Mouse (Mus musculus) kidney, adult 18-20 months (tissue): ENCODE data around the gene Hsp90ab1.

ENCODE experiments used
- DNase-seq: peaks from one replicate; pipeline ENCODE4 v3.0.0; 2021

The Hsp90ab1 gene

DNA sequence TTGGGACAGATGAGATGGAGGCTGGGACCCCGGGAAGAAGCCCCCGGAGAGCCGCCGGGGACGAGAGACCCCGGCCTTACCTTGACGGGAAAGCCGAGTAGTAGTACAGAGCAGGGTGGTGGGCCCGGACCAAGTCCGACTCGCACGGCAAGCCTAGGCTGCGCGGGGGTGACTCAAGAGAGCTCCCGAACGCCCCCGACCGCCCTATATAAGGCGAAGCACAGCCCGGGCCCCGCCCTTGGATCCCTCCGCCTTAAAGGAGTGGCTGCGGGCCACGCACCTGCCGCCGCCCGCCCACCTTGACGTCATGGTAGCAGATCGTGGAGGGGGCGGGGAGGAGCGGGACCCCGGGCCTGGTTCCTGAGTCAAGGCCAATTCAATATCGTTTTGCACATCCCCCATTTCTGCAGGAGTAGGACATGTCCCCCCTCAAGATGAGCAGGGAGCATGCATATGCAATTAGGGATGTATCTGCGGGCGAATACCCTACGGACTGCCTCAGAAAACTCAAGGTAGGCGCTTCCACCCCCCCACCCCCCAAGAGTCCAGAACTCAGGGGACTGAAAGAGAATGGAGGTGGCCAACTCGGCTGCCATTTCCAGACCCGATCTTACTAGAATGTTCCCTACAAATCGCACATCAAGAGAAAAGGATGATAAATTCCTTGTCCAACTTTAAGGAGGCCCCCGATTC lies at the start of gene Hsp90ab1:
Gene Hsp90ab1 (minus strand): TSS at position 185 of the 693 bp plus-strand sequence.
- DNase-seq, result peak; percentile 99

DNA sequence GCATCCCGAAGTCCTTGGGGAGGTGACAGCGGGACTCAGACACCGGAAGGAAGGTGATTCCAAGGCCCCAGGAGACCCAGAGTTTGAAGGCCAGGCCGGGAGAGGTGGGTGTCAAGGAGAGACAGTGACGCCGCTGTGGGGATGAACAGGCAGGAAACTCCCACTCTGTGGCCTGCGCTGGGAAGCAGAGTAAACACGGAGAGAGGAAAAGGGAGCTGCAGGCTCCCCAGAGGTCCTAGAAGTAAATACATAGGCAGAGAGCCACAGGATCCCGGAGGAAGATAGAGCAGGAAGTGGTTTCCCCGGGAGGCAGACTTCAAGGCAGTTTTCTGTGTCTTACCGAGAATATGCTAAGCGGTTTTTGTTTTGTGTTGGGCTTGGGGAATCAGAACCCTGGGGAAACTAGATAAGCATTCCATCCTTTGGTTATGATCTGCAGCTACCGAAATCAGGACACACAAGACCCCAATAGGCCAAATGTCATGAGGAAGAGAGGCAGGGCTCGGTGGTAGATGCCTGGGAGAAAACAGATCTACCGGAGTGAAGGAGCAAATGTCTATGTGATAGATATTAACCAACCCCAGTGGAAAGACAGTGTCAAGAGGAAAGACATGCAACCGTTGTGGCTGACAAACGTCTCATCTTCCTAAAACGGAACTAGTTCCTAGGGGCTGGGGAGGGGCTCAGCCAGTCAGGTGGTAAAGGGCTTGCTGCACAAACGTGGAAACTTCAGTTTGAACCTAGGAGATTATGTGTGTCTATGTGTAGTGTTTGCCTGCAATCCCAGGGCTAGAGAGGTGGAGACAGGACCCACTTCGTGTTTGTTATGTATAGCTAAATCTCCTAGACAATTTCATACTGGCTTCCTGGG lies 46.5 kb upstream of the Hsp90ab1 start:
- DNase-seq, result peak; percentile 42

DNA sequence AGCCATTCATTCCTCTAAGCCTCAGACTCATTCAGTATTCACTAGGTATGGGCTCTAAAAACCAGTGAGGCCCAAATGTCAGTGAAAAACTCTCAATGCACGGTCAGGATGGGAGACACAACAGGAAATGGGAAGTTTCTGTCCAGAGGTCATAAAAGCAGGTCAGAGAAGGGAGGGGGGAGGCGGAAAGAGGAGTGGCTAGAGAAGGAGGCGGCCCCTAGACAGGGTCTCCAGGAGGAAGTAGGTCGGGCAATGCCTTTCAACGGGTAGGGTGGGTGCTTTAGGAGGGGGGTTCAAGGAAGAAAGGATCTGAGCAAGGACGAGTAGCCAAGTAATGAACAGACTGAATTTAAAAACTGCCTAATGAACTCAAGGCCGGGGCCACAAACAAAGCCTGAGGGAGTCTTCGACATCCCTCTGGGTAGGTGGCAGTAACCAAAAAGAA lies 45.9 kb upstream of the Hsp90ab1 start:
- DNase-seq, result peak; percentile 52

DNA sequence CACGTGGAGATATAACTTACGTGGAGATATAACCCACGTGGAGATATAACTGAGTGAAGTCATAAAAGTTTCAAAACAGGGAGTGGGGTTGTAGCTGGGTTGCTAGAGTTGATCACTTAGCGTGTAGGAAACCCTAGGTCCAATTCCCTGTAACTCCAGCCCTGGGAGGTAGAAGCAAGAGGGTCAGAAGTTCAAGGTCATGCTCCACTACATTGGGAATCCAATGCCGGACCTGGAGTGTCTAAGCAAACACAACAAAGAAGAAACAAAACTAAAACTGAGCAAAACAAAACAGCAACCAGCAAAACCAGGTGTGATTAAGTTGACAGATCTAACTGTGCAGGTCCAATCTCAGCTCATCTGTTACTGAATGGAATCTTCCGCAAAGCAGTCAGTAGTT lies 44.6 kb upstream of the Hsp90ab1 start:
- DNase-seq, result no peak

DNA sequence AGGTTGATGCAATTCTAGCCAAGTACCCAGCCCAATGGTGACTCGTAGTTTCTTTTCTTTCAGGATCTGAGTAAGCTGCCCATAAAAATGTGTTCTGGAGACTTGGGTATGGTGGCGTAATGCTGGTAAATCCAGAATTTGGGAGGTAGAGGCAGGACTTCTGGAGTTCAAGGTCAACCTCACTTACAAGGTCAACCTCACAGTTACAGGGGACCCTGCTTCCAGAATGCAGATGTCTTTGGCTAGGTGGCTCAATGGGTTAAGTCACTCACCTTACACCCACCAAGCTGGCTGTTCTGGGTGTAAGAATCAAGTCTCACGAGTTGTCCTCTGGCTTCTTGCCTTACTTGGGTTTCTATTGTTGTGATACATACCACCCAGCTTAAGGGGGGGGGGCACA lies 43.6 kb upstream of the Hsp90ab1 start:
- no peak for DNase-seq

DNA sequence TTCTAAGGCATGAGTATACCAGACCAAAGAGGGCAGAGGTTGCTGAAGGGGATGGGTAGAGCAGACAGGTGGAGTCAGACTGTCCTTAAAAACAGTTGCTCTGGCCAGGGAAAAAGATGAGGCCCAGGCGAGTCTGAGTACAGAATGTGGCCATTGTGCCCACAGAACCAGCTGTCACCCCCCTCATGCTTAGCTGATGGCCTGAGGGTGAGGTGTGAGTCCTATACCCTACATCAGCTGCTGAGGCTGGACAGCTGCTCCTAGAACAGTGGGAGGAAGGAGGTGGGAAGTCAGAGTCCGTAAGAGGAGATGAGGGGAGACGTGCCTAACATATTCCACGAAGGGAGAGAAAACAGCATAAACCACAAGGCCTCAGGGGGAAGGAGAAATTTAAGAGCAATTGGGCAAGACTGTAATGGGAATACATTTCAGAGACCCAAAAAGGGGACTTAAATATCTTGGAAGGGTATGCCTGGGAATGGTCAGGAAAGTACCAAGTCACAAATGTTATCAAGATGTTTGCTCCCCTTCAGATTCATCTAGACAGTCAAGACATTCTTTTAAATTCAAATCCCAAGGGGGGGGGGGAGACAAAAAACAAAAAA lies 43.1 kb upstream of the Hsp90ab1 start:
- no peak for DNase-seq

DNA sequence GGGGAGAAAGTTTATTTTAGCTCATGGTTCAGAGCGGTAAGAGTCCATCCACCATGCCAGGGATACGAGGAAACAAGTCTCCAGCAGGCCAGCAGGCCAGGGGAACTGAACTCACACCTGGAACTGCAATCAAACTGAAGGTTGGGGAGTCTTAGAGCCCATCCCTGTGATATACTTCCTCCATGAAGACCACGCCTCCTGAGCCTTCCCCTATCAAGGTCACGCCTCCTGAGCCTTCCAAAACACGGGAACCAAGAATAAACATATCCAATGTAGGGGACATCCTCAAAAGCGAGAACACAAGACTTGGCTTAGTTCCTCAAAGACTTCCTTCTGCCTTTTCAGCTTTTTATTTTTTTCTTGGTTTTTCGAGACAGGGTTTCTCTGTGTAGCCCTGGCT lies 39.9 kb upstream of the Hsp90ab1 start:
- DNase-seq, result no peak

DNA sequence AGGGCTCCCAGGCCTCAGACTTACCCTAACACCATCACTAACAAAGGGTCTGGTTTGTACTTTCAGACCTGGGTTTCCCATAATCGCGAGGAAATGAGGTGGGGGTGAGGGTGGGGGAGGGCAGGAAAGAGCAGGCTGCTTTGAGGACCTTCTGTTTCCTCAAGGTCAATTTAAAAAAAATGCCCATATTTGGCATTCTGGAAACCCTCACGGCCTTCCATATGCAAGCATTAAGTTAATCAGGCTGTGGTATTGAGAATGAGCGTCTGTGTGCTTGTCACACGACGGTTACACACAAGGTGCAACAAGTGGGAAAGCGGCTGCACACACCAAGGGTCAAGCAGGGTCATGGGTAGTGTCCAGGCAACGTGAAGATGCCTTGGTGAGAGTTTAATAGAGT lies 38.9 kb upstream of the Hsp90ab1 start:
- DNase-seq, result no peak

DNA sequence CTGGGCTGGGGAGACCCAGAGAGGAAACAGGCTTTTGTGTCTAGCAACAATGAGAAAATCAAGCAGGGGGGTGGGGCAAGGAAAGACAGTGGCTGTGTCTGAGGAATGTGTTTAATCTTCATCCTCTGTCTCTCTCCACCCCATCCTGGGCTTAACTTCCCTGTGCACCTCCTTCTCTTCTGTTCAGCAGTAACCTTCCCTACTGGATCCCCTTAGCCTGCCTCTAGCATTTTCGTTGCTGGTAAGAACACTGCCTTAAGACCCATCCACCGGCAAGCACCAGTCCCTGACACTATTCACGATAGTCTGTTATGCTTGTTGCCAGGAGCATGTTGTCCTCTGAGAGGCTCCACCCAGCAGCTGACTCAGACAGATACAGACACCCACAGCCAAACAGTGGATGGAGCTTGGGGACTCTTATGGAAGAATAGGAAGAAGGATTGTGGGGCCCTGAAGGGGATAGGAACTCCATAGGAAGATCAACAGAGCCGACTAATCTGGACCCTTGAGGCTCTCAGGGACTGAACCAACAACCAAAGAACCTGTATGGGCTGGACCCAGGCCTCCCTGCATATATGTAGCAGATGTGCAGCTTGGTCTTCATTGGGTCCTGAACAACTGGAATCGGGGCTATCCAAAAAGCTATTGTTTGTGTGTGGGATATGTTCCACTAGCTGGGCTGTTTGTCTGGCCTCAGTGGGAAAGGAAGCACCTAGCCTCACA lies 37.2 kb upstream of the Hsp90ab1 start:
- no peak for DNase-seq

DNA sequence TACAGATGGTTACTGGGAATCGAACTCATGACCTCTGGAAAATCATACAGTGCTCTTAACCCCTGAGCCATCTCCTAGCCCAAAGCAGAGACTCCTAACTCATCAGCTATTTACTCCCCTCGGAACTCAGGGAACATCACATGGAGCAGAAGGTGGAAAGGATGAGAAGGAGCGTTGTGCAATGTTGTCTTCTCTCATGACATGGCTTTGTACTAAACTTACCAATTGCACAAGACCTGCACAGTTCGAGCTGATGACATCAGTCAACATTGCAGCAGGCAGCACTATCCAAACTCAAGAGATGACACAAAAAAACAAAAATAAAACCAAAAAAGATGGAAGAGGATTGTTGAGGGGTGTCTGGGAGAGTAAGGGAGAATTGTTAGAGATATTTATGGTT lies 35.3 kb upstream of the Hsp90ab1 start:
- DNase-seq, result no peak

DNA sequence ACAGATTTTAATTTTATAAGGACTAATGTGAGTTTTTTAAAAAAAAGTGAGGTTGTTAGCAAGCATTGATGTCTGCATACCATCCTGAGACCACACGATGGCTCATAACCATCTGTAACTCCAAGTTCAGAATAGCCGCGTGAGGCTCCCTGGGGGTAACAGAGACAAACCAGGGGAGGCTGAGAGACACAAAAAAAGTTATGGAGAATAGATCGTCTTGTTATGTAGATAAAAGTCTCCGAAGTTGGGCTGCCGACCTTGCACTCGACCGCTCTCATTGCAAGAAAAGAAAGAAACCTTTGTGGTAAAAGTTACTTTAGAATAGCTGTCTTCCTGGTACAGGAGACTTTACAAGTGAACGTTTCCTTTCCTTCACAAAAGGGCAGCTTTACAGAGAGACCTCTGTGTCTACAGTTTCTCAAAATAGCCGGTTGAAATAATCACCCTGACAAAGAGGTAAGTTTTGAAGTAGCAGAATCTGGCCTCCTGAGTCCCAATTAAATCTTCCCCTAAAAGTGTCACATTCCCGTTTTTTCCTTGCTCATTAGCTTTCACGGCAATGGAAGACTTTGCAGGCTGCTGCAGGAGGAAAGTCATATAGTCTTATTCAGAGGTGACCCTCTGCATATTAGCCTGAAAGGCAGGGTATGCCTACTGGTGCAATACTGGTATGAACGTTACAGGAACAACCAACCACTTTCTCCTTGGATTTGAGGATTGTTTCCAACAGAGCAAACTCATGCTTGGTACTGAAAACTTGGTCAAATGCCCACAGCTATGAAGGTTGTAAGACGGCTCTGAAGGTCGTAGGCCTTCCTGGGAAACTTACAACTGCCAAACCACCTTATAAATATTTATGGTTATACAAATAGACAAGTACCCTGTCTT lies 34.2 kb upstream of the Hsp90ab1 start:
- no peak for DNase-seq

DNA sequence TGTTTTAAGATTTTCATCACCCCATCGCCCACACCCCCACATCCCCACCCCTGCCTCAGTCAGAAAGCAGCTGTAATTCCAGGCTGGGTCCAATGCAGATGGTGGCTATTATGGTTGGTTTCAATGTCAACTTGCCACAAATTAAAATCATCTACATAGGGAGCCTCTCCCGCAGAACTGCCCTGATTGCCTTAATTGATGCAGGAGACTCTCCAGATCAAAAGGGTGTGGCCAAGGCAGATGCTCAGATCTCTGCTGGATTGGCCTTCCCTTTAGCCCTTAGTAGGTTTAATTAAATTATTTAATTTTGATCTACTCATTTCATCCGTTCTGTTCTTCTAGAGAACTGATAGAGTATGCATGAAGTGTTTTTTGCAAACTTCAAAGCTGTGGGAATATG lies 29.9 kb upstream of the Hsp90ab1 start:
- no peak for DNase-seq

DNA sequence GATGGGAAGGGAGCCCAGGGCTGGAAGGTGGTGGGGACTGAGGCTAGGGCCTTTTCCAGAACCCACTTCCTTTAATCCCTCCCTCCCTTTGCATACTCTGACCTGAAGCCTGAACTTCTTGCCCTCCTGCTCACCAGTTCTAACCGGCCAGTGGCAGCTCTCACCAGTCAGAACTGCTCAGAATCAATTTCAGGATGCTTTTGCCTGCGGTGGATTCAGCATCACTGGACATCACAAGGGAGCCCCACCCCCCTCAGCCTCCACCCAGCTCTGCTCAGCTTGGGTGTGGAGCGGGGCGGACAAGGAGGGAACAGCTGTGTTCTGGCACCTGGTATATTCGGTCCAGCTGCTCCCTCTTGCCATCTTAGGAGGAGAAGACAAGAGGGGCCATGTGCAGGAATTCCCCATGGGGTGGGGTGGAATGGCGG lies 28.8 kb upstream of the Hsp90ab1 start, which contains the start of gene Mymx:
Gene Mymx (minus strand): TSS at position 226 of the 428 bp plus-strand sequence.
- peak; percentile 78 for DNase-seq

DNA sequence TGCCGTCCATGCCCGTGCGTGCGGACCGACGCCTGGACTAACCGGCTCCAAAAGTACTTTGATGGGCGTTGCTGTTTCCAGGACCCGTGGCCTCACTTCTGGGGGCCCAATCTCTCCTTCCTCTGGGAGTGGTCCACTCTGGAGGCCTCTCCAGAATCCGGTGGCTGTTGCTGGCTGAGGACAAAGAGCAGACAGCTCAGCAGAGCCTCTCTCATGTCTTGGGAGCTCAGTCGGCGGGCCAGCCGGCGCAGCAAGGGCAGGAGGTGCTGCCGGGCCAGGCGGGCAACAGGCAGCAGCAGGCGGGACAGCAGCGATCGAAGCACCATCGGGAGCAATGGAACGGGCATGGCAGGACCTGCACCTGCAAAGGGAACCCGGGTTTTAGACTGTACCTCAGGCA lies 28.3 kb upstream of the Hsp90ab1 start:
- DNase-seq, result no peak

DNA sequence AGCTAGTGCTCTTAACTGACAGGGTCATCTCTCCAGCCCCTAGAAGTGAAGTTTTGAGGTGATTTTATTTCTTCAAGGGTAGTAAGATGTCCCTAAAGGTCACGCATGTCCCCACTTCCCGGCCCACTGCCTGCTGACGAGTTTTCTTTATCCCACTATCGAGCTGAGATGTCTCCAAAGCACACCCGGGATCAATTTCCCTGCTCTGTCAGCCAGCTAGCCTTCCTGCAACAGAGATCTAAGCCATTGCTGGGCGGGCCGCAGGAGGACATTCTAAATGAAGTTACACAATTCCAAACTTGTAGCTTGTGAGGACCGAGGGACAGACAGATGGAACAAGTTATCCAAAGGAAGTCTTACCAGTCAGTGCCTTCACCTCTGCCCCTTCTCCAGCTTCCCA lies 27.2 kb upstream of the Hsp90ab1 start:
- DNase-seq, result no peak

DNA sequence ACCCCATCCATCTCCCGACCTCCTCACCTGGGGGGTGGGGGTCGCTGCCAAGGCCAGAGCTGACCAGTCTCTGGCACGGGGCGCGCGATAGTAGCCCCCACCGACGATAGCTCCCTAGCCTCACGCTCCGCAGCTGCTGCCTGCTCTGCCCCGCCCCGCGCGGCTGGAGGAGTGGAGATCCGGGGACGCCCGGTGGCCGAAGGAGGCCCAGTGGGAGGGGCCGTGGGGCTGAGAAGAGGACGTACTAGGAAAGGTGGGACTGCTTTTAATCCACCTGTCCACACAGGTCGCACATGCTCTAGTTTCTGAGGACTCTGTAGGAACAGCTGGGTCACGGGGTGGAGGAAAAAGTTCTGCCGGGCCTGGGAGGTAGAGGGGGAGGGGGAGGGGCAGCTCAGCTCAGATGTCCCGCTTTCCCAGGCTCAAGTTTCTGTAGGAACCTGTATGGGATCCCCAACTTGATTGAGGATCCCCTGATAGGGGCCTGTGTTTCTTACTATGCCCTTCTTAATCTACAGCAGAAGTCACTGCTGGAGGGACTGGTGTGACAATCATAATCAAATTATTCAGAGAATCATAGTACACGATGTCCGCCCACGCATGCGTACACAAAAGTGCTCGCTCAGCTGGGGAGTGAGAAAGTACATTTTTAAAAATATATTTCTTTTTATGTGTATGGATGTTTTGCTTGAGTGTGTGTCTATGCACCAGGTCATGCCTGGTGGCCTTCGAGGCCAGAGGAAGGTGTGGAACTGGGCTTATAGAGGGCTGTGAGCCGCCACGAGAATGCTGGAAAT lies 26.6 kb upstream of the Hsp90ab1 start, which contains the start of gene Slc29a1:
Gene Slc29a1 (minus strand): TSS at position 161 of the 797 bp plus-strand sequence.
- peak; percentile 79 for DNase-seq

DNA sequence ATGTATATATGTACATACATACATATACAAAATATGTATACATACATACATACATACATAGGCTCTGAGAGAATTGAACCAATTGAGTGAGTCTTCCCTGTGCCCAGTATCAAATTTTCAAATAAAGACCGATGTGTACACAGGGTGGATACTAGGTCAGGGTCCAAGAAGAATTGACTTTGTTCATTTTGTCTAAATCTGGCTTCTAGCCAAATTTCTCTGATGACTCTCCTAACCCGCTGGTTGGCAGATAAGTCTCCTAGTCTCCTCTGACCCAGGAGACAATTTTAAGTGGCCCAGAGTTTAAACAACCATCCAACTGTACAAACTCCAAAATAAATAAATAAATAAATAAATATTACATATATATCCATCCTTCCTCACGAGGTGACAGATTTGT lies 25.8 kb upstream of the Hsp90ab1 start:
- no peak for DNase-seq

DNA sequence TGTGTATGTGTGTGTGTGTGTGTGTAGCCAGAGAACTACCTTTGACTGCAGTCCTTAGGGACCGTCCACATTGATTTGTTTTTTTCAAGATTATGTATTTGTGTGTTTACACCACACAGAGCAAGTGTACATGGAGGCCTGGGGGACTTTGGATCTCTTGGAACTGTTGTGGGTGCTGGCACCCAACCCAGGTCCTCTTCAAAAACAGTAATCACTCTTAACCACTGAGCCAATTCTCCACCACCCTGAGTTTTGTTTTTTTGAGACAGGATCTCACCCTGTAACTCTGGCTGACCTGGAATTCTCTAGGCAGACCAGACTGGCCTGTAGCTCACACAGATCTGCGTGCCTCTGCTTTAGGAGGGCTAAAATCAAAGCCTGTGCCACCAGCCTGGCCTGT lies 25.3 kb upstream of the Hsp90ab1 start:
- DNase-seq, result no peak

DNA sequence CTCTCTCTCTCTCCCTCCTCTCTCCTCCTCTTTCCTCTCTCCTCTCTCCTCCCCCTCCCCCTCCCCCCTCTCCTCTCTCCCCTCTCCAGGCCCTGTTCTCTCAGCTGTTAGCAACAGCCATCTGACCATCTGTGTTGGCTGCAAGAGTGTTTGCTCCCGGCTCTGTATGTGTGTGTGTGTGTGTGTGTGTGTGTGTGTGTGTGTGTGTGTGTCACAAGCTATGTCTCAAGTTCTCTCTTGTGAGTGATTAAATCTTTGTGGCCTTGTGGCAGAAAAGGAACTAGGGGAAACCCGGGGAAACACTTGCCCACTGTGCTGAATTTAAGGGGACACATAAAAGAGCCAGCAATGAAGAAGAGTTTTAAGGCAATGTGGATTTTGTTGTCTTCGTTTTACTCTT lies 24.7 kb upstream of the Hsp90ab1 start:
- DNase-seq, result peak; percentile 25

DNA sequence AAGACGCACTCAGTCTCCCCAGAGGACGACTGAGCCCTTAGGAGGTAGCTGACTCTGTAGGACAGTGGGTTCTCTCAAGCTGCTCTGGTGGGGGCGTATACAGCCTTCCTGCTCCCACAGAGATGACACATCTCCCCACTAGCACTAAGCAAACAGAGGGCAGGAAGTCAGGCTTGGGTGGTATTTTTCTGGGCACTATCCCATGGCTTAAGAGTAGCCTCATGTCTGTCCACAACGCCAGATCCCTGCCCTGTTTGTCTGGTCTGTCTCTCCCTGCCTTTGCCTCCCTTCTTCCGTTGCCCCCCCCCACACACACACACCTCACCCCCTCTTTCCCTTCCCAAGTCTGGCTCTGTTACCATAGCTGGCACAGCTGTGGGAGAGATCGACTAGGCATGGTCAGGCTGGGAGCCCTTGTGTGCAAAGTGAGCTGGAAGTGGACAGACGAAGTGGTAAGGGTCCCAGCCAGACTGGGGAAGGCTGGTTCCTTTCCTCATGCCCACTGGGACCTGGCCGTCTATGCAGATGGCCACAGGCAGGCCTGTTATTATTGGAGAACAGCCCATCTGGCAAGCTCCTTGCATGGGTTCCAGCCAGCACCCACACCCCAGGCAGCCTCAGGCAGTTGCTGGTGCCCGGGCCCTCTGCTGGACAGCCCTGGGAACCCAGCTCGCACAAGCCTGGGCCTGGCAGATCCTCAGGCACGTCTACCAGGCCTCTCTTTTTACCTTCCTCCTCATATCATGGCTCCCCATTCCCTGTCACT lies 23.7 kb upstream of the Hsp90ab1 start:
- peak; percentile 82 for DNase-seq
